Mouse (Mus musculus) megakaryocyte, embryonic 14.5 days (primary cell): ENCODE data around the gene Ppp3r1.

ENCODE experiments used
- FLI1 ChIP-seq: IDR thresholded peaks from 2 replicates; pipeline ENCODE4 v1.6.1; 2012; ENCODE audit warnings: low read length, inconsistent platforms, mixed read lengths
- GATA1 ChIP-seq: IDR thresholded peaks from 3 replicates; pipeline ENCODE4 v1.6.1; 2012; ENCODE audit warnings: mixed read lengths, low read length, inconsistent platforms, borderline replicate concordance

DNA sequence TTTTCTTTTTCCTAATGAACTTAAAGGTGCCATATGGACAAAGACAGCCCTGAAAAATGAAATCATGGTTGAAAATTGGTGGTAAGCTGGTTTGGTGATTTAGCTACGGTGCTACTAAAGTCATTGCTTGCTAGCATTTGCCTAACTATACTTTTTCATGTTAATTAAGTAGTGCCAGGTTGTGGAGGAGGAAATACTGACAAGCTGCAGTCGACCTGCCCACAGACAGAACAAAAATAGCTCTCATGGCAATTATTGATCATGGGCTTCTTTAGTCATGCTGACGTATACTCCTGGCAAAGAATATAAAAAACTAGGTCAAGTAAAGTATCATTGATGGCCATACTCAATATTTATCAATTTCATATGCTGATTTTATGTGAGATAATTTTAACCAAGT is 56.4 kb downstream of the Ppp3r1 start:
- TF ChIP-seq GATA1 (no peak), FLI1 (no peak)
